Mouse (Mus musculus) ES-E14 (cell line): Measurements from ENCODE around the gene Tmppe.

Experiments used
- CHD2 ChIP-seq: IDR thresholded peaks from 2 replicates; pipeline ENCODE4 v1.6.1; 2014; ENCODE audit warnings: mild to moderate bottlenecking, low read depth, low read length, inconsistent platforms
- MAFK ChIP-seq: IDR thresholded peaks from 2 replicates; pipeline ENCODE4 v1.6.1; 2014; ENCODE audit warnings: mild to moderate bottlenecking, low read depth, low read length, inconsistent platforms; ENCODE audit not compliant: insufficient read depth

GRCm38 (mm10) chr9:114427425-114427824 lies 26.5 kb downstream of the Tmppe start:
- TF ChIP-seq MAFK (no peak), CHD2 (no peak)
